Mouse (Mus musculus): ENCODE measurements at regions not wholly inside any gene's neighbourhood (a gene's known extent, or its start where the extent isn't known, plus 50 kb on each side); places are given as distances from the start of the nearest gene placed in this dataset.

DNA sequence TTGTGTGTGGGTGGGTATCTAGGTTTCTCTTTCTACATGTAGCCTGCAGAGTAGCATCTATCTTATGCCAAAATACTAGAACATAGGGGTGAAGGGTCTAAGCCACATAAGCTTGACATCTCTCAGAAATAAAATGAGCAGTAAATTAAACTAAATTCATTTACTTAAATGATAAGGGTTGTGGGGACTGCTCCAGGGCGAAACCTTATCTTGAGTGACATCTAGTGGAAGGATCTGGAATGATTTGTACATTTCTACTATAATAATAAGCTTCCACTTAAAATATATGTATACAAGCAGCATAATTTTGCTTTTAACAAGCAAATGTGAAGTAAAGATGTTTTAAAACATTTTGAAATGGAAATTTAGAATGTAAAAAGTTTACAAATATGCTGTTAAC, 271.4 kb downstream of the Vgll3 start:
- no peak overlapping the region for H3K4me2 ChIP-seq (replicated peaks; ENCODE audit: low read depth, low read length)
- H3K27me3 ChIP-seq (ENCODE audit: control insufficient read depth, insufficient read depth, low read length), result no peaks in the 10 kb centered on the region
- peak; percentile 42; the same call in 1 of the 2 replicates for ATAC-seq (ENCODE audit: insufficient number of reproducible peaks, insufficient read depth, low FRiP score, low read depth)
- H3K27ac ChIP-seq (ENCODE audit: low read length), result no peak overlapping the region
- no peak overlapping the region for H3K9ac ChIP-seq (replicated peaks; ENCODE audit: low read depth, low read length)
- no peaks in the 10 kb centered on the region for H3K9me3 ChIP-seq (ENCODE audit: control insufficient read depth, low read depth, low read length)
- no peaks in the 10 kb centered on the region for H3K4me1 ChIP-seq (ENCODE audit: control insufficient read depth, insufficient read depth, low read length)
- H3K4me3 ChIP-seq (ENCODE audit: low read depth, low read length), result no peak overlapping the region
- no peaks in the 10 kb centered on the region for H3K36me3 ChIP-seq (ENCODE audit: control insufficient read depth, insufficient read depth, low read length)
- WGBS, result 17% methylated on average over 1 of the region's 1 CpGs

DNA sequence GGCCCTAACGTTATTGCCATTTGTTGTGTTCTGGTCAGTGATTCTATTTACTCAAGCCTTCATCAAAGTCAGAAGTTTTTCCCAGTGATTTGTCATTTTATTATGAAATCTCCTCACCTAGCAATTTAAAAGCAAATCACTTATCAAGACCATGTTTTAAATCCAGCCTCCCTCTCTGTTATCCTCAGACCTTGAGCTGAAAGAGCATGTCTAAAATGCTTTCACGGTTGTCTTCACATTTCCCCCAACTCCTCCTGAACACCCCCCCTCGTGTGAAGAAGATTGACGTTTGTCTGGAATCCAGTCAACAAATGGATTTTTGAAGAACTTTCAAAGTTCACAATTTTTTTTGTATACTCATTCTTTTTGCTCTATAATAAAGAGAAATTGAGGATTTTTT, 277.7 kb downstream of the Vgll3 start:
- no peaks in the 10 kb centered on the region for H3K36me3 ChIP-seq (ENCODE audit: control insufficient read depth, insufficient read depth, low read length)
- no peaks in the 10 kb centered on the region for H3K27me3 ChIP-seq (ENCODE audit: control insufficient read depth, insufficient read depth, low read length)
- H3K4me1 ChIP-seq (ENCODE audit: control insufficient read depth, insufficient read depth, low read length), result no peaks in the 10 kb centered on the region
- H3K27ac ChIP-seq (ENCODE audit: low read length), result no peak overlapping the region
- H3K4me3 ChIP-seq (ENCODE audit: low read depth, low read length), result no peak overlapping the region
- H3K9me3 ChIP-seq (ENCODE audit: control insufficient read depth, low read depth, low read length), result no peaks in the 10 kb centered on the region
- 72% methylated on average over 4 of the region's 4 CpGs for WGBS
- no peak overlapping the region for H3K9ac ChIP-seq (replicated peaks; ENCODE audit: low read depth, low read length)
- no peak overlapping the region for H3K4me2 ChIP-seq (replicated peaks; ENCODE audit: low read depth, low read length)
- ATAC-seq (ENCODE audit: insufficient number of reproducible peaks, insufficient read depth, low FRiP score, low read depth), result no peak

DNA sequence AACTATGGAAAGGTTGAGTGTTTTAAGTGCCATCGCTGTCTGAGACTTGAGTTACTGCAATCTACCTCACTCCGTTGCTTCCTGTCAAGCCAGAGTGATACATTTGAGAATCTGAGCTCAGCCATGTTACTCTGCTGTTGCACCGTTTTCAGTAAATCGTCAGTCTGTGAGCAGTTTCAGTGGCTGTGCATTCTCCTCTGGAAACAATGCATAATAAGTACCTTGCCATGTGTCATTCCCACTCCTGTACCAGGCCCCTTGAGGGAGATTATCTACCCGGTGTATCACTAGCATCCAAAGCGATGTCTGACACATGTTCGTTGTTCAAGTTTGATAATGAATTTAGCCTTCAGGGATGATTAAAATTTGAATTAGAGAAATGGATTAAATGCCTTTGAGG, 280.6 kb downstream of the Vgll3 start:
- Histone ChIP-seq H3K9me3 (ENCODE audit: control insufficient read depth, low read depth, low read length) (no peaks in the 10 kb centered on the region), H3K27ac (ENCODE audit: low read length) (no peak overlapping the region), H3K4me3 (ENCODE audit: low read depth, low read length) (no peak overlapping the region), H3K4me1 (ENCODE audit: control insufficient read depth, insufficient read depth, low read length) (no peaks in the 10 kb centered on the region), H3K27me3 (ENCODE audit: control insufficient read depth, insufficient read depth, low read length) (no peaks in the 10 kb centered on the region), H3K9ac (replicated peaks; ENCODE audit: low read depth, low read length) (no peak overlapping the region), H3K36me3 (ENCODE audit: control insufficient read depth, insufficient read depth, low read length) (no peaks in the 10 kb centered on the region), H3K4me2 (replicated peaks; ENCODE audit: low read depth, low read length) (no peak overlapping the region)
- 62% methylated on average over 7 of the region's 7 CpGs for WGBS
- no peak for ATAC-seq (ENCODE audit: insufficient number of reproducible peaks, insufficient read depth, low FRiP score, low read depth)

DNA sequence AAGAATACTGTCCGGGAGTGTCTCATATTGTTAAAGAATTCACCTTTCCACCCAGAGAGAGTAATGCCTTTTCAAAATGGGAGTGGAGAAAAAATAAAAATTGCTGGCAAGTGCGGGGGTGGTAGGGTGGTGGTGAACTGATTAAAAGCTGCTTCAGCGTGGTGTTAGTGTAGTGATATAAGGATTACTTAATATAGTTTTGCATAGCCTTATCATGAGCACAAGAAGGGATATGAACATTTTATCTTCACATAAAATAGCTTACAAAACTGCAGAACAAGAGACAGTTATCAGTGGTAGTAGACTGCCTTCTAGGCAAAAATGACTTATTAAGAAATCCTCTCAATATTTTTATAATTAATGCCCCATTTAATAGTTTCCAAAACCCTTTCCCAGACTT, 302.9 kb downstream of the Vgll3 start:
- Histone ChIP-seq H3K36me3 (ENCODE audit: control insufficient read depth, insufficient read depth, low read length) (no peaks in the 10 kb centered on the region), H3K9me3 (ENCODE audit: control insufficient read depth, low read depth, low read length) (no peaks in the 10 kb centered on the region), H3K27ac (ENCODE audit: low read length) (no peak overlapping the region), H3K4me1 (ENCODE audit: control insufficient read depth, insufficient read depth, low read length) (no peaks in the 10 kb centered on the region), H3K4me2 (replicated peaks; ENCODE audit: low read depth, low read length) (no peak overlapping the region), H3K9ac (replicated peaks; ENCODE audit: low read depth, low read length) (no peak overlapping the region), H3K27me3 (ENCODE audit: control insufficient read depth, insufficient read depth, low read length) (no peaks in the 10 kb centered on the region), H3K4me3 (ENCODE audit: low read depth, low read length) (no peak overlapping the region)
- ATAC-seq (ENCODE audit: insufficient number of reproducible peaks, insufficient read depth, low FRiP score, low read depth), result no peak
- WGBS, result 88% methylated on average over 3 of the region's 3 CpGs

DNA sequence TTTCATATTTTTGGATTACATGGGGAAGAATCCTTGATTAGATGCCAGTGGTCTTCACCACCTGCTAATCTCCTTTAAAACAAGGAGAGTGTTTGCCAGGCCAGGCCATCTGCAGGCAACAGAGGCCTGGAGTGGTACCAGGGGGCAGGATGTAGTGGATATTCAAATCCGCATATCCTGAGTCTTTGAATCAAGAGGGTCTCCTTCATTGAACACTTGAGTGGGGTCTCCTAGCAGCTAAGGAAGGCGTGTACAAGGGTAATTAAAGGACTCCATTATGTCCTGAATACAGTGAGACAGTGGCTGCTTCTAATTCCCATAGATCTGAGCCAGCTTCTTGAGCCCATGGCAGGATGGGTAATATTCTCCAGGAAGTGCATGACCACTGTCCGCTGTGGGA, 322.7 kb downstream of the Vgll3 start:
- H3K9me3 ChIP-seq (ENCODE audit: control insufficient read depth, low read depth, low read length), result no peaks in the 10 kb centered on the region
- H3K4me1 ChIP-seq (ENCODE audit: control insufficient read depth, insufficient read depth, low read length), result no peaks in the 10 kb centered on the region
- H3K36me3 ChIP-seq (ENCODE audit: control insufficient read depth, insufficient read depth, low read length), result no peaks in the 10 kb centered on the region
- no peak overlapping the region for H3K4me2 ChIP-seq (replicated peaks; ENCODE audit: low read depth, low read length)
- ATAC-seq (ENCODE audit: insufficient number of reproducible peaks, insufficient read depth, low FRiP score, low read depth), result no peak
- no peaks in the 10 kb centered on the region for H3K27me3 ChIP-seq (ENCODE audit: control insufficient read depth, insufficient read depth, low read length)
- WGBS, result 79% methylated on average over 3 of the region's 3 CpGs
- H3K4me3 ChIP-seq (ENCODE audit: low read depth, low read length), result no peak overlapping the region
- no peak overlapping the region for H3K27ac ChIP-seq (ENCODE audit: low read length)
- no peak overlapping the region for H3K9ac ChIP-seq (replicated peaks; ENCODE audit: low read depth, low read length)

DNA sequence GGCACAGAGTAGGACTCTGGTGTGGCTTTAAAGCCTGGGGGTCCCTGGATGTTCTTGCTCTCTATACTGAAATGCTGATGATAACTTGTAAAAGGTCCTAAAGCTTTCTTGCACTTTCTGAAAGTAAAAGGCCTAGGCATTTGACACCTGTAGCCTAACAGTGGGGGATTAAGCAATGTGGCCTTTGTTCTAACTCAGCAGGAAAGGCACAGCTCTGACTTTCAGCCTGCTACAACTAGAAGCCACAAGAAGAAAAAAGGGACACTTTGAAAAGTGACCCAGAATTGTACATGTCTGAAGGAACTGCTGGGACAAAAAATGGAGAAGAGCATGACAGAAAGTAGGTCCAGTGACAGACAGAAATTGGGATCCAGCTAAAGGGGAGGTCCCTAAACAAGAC, 329.7 kb downstream of the Vgll3 start:
- Histone ChIP-seq H3K4me1 (ENCODE audit: control insufficient read depth, insufficient read depth, low read length) (no peaks in the 10 kb centered on the region), H3K27me3 (ENCODE audit: control insufficient read depth, insufficient read depth, low read length) (no peaks in the 10 kb centered on the region), H3K36me3 (ENCODE audit: control insufficient read depth, insufficient read depth, low read length) (no peaks in the 10 kb centered on the region), H3K27ac (ENCODE audit: low read length) (no peak overlapping the region), H3K4me3 (ENCODE audit: low read depth, low read length) (no peak overlapping the region), H3K9me3 (ENCODE audit: control insufficient read depth, low read depth, low read length) (no peaks in the 10 kb centered on the region), H3K9ac (replicated peaks; ENCODE audit: low read depth, low read length) (no peak overlapping the region), H3K4me2 (replicated peaks; ENCODE audit: low read depth, low read length) (no peak overlapping the region)
- ATAC-seq (ENCODE audit: insufficient number of reproducible peaks, insufficient read depth, low FRiP score, low read depth), result no peak

DNA sequence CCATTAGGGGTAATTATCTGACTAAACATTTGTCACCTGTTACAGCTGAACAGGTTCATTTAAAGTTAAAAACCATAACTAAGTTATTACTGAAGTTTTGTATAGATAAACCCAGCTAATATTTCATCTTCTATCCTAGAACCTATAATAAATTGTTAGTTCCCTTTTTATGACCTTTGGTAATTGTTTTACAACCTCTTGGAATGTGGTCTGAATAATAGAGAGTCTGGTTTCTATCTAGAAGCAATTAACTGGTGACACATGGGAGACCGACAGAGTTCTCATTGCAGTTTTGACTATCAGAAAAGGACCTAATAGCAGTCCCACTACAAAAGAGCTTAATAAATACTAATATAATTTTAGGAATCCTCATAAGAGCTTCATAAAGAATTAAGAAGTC, 330.2 kb downstream of the Vgll3 start:
- no peak for ATAC-seq (ENCODE audit: insufficient number of reproducible peaks, insufficient read depth, low FRiP score, low read depth)
- WGBS, result 15% methylated on average over 1 of the region's 1 CpGs
- Histone ChIP-seq H3K4me1 (ENCODE audit: control insufficient read depth, insufficient read depth, low read length) (no peaks in the 10 kb centered on the region), H3K9me3 (ENCODE audit: control insufficient read depth, low read depth, low read length) (no peaks in the 10 kb centered on the region), H3K36me3 (ENCODE audit: control insufficient read depth, insufficient read depth, low read length) (no peaks in the 10 kb centered on the region), H3K4me2 (replicated peaks; ENCODE audit: low read depth, low read length) (no peak overlapping the region), H3K27ac (ENCODE audit: low read length) (no peak overlapping the region), H3K4me3 (ENCODE audit: low read depth, low read length) (no peak overlapping the region), H3K27me3 (ENCODE audit: control insufficient read depth, insufficient read depth, low read length) (no peaks in the 10 kb centered on the region), H3K9ac (replicated peaks; ENCODE audit: low read depth, low read length) (no peak overlapping the region)

DNA sequence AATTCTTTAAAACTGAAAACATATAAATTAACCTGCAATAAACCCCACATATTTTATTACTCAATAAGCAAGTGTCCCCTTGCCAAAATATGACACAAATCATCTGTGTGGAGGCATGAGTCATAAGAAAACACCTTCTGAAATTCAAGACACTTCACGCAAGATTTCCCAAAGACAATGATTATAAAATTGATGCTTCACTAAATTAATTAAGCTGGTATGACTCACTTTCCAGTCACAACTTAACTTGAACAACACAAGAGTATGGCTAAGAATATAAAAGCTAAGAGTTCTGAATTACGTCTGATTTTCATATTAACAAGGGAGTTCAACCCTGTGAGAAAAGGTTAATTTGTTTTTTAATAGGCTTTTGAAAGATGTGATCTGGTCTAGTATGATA, 353.2 kb downstream of the Vgll3 start:
- 89% methylated on average over 2 of the region's 2 CpGs for WGBS

DNA sequence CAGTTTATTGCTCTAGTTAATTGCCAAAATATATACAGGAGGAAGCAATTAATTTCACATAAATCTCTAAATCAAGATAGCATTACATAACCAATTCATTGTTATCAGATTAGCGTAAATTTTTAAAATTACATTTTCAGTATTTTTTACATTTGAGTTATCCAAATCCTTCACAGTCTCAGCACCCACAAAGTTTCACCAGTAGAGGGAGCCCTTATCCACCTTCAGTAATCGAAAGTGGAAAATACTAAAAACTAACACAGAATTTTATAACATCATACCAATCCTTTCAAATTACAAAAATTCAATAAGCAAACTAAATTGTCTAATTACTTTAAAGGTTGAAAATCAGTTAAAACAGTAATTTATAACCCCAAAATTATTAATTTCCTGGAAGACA, 375.7 kb downstream of the Vgll3 start:
- Histone ChIP-seq H3K27ac (ENCODE audit: low read length) (no peak overlapping the region), H3K9me3 (ENCODE audit: control insufficient read depth, low read depth, low read length) (no peaks in the 10 kb centered on the region), H3K9ac (replicated peaks; ENCODE audit: low read depth, low read length) (no peak overlapping the region), H3K36me3 (ENCODE audit: control insufficient read depth, insufficient read depth, low read length) (no peaks in the 10 kb centered on the region), H3K4me2 (replicated peaks; ENCODE audit: low read depth, low read length) (no peak overlapping the region), H3K4me3 (ENCODE audit: low read depth, low read length) (no peak overlapping the region), H3K27me3 (ENCODE audit: control insufficient read depth, insufficient read depth, low read length) (no peaks in the 10 kb centered on the region), H3K4me1 (ENCODE audit: control insufficient read depth, insufficient read depth, low read length) (no peaks in the 10 kb centered on the region)
- 30% methylated on average over 2 of the region's 2 CpGs for WGBS
- ATAC-seq (ENCODE audit: insufficient number of reproducible peaks, insufficient read depth, low FRiP score, low read depth), result no peak

More for the DNA sequence above, 353.2 kb downstream of the Vgll3 start:
- Histone ChIP-seq H3K27me3 (ENCODE audit: control insufficient read depth, insufficient read depth, low read length) (no peaks in the 10 kb centered on the region), H3K4me1 (ENCODE audit: control insufficient read depth, insufficient read depth, low read length) (no peaks in the 10 kb centered on the region), H3K4me3 (ENCODE audit: low read depth, low read length) (no peak overlapping the region), H3K4me2 (replicated peaks; ENCODE audit: low read depth, low read length) (no peak overlapping the region), H3K27ac (ENCODE audit: low read length) (no peak overlapping the region), H3K9me3 (ENCODE audit: control insufficient read depth, low read depth, low read length) (no peaks in the 10 kb centered on the region), H3K36me3 (ENCODE audit: control insufficient read depth, insufficient read depth, low read length) (no peaks in the 10 kb centered on the region), H3K9ac (replicated peaks; ENCODE audit: low read depth, low read length) (no peak overlapping the region)
- no peak for ATAC-seq (ENCODE audit: insufficient number of reproducible peaks, insufficient read depth, low FRiP score, low read depth)

Measured in stomach, embryonic 14.5 days (tissue).